ENCODE assay signal across 14 mouse cellular contexts in the genomic region with DNA sequence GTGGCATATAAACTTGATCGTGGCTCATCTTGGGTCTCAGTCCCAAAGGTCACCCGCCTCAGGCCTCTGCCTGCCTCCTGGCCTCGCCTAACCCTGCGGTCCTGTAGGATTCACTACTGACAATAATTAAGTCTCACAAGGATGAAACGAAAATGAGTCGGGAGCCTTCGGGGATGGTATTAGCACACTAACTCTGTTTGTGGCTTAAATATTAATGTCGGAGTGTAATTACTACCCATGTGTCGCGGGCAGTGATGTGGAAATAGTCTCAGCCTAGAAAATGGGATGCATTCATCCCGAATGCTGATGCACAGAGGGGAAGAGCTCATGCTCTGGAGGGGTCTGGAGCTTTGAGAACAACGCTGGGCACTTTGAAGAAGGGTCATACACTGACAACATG. TPM values are rescaled to one million over a fixed set of nuclear protein-coding genes. Genes with fewer than 3 reads are reported as not detected.
"Had no signal": no experiment of that assay in that cellular context is flagged by ENCODE, and none has a peak within 500 bp of the region (broad histone marks: within the 10 kb centered on the region; RNA-seq: fewer than 3 reads in every experiment).

No protein-coding gene starts in this region.

- H3K36me3 ChIP-seq: limb, embryonic 15.5 days; liver, embryonic 12.5 days had no signal

- H3K4me1 ChIP-seq: limb, embryonic 15.5 days; liver, embryonic 12.5 days had no signal

- ATAC-seq: intestine, embryonic 16.5 days; liver, embryonic 12.5 days had no signal

- H3K4me3 ChIP-seq: limb, embryonic 15.5 days; liver, embryonic 12.5 days had no signal

- H3K9me3 ChIP-seq: limb, embryonic 15.5 days; liver, embryonic 12.5 days had no signal

- DNase-seq: kidney, adult 8-10 months; kidney, postnatal 36 days; layer of hippocampus, adult 9-11 months; layer of hippocampus, postnatal 36 days; lung, embryonic 14.5 days; lung, postnatal 10 days; lung, postnatal 4 days; thymus, postnatal 4 days had no signal

- H3K4me2 ChIP-seq: limb, embryonic 15.5 days; liver, embryonic 12.5 days; lung, embryonic 14.5 days had no signal

- H3K9ac ChIP-seq: limb, embryonic 15.5 days; liver, embryonic 12.5 days; lung, embryonic 14.5 days had no signal

- H3K27ac ChIP-seq: kidney, postnatal 0 days; limb, embryonic 15.5 days; liver, embryonic 12.5 days; stomach, postnatal 0 days had no signal

RNA-seq across cellular contexts. Expression of a gene that starts 31.6 kb away (rescaled TPM):
- total RNA-seq: megakaryocyte-erythroid progenitor cell, adult 5-6 weeks had no signal
